Mouse (Mus musculus) A20 (cell line): ENCODE results near the gene Tubgcp2.

ENCODE experiments used
- DNase-seq: peaks from one replicate; pipeline ENCODE4 v3.0.0-alpha.2; 2011; ENCODE audit warnings: low read depth, low spot score

Gene Tubgcp2

GRCm38 (mm10) chr7:139949893-139950282 lies 86.6 kb downstream of the Tubgcp2 start:
- peak; percentile 82 for DNase-seq

DNA sequence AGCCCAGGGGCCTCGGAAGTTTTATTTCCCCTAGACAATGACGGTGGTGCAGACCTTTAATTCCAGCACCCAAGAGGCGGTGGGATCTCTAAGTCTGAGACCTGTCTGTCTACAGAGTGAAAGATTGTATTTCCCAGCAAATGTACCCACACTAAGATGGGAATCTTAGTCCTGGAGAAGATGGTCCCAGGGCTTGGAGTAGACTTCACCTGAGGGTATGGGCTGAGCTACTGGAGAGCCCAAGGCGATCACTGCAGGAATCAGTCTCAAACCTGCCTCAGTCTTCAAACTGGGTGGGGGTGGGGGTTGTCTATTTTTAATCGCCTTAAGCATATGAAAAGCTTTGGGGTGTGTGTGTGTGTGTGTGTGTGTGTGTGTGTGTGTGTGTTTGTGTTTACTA lies 90.4 kb downstream of the Tubgcp2 start:
- DNase-seq = no peak
